Mouse (Mus musculus) forebrain, embryonic 14.5 days (tissue): ENCODE measurements around the gene Cbfb. TPM values are rescaled to one million over a fixed set of nuclear protein-coding genes. Genes with fewer than 3 reads are reported as not detected.

Source experiments
- polyA plus RNA-seq: library from polyadenylated mRNA; unstranded; fragments of >200 nt; fragmentation: Nextera tagmentation; extraction: Ambion mirVana; gene quantifications from 2 replicates; pipeline ENCODE4 v1.2.1, GENCODE M21; 2014

The Cbfb gene
- polyA plus RNA-seq, 1 experiment from 2014 or later = 34.5 TPM

Other genes with a start within 250 kb of the Cbfb start
- gene Ces2e, start 244.4 kb upstream of the Cbfb start, polyA plus RNA-seq = not detected in 2 replicates
- gene Ces2f, start 223.3 kb upstream of the Cbfb start, polyA plus RNA-seq = not detected in 2 replicates
- 0.05 and 0.09 TPM in 2 replicates for gene Ces2g, start 209.0 kb upstream of the Cbfb start, polyA plus RNA-seq
- gene Ces2h, start 169.8 kb upstream of the Cbfb start, polyA plus RNA-seq = not detected in 2 replicates
- not detected in 2 replicates for gene Ces3a, start 122.1 kb upstream of the Cbfb start, polyA plus RNA-seq
- not detected in 2 replicates for gene Ces3b, start 86.9 kb upstream of the Cbfb start, polyA plus RNA-seq
- gene Ces4a, start 38.9 kb upstream of the Cbfb start, polyA plus RNA-seq = 0.09 TPM in 1 of 2 replicates, not detected in the other
- 35.4 and 38.9 TPM in 2 replicates for gene D230025D16Rik, start 54.5 kb downstream of the Cbfb start, polyA plus RNA-seq
- 3.1 and 4.1 TPM in 2 replicates for gene B3gnt9, start 84.5 kb downstream of the Cbfb start, polyA plus RNA-seq
- 14.8 and 21.8 TPM in 2 replicates for gene Tradd, start 93.9 kb downstream of the Cbfb start, polyA plus RNA-seq
- 0.50 and 0.85 TPM in 2 replicates for gene Fbxl8, start 94.0 kb downstream of the Cbfb start, polyA plus RNA-seq
- gene Hsf4, start 99.1 kb downstream of the Cbfb start, polyA plus RNA-seq = 0.14 and 0.37 TPM in 2 replicates
- 2.9 and 3.0 TPM in 2 replicates for gene Nol3, start 105.5 kb downstream of the Cbfb start, polyA plus RNA-seq
- 67.9 and 69.5 TPM in 2 replicates for gene 4931428F04Rik, start 119.2 kb downstream of the Cbfb start, polyA plus RNA-seq
- 8.3 and 8.8 TPM in 2 replicates for gene Exoc3l, start 125.4 kb downstream of the Cbfb start, polyA plus RNA-seq
- 50.8 and 51.9 TPM in 2 replicates for gene E2f4, start 127.0 kb downstream of the Cbfb start, polyA plus RNA-seq
- gene Elmo3, start 134.9 kb downstream of the Cbfb start, polyA plus RNA-seq = 0.70 and 0.82 TPM in 2 replicates
- 0.67 and 0.93 TPM in 2 replicates for gene Lrrc29, start 155.6 kb downstream of the Cbfb start, polyA plus RNA-seq
- gene Tmem208, start 155.7 kb downstream of the Cbfb start, polyA plus RNA-seq = 130 and 141 TPM in 2 replicates
- 0.39 and 0.48 TPM in 2 replicates for gene Fhod1, start 177.3 kb downstream of the Cbfb start, polyA plus RNA-seq
- gene Slc9a5, start 178.2 kb downstream of the Cbfb start, polyA plus RNA-seq = 3.8 and 6.9 TPM in 2 replicates
- gene Plekhg4, start 202.6 kb downstream of the Cbfb start, polyA plus RNA-seq = 1.1 and 1.2 TPM in 2 replicates
- gene Kctd19, start 242.8 kb downstream of the Cbfb start, polyA plus RNA-seq = 0.09 TPM in 1 of 2 replicates, not detected in the other
- gene Lrrc36, start 242.9 kb downstream of the Cbfb start, polyA plus RNA-seq = 0.22 and 0.43 TPM in 2 replicates